Mouse (Mus musculus) CH12.LX (cell line): ENCODE results near the gene Tmem54. TPM values are rescaled to one million over a fixed set of nuclear protein-coding genes. Genes with fewer than 3 reads are reported as not detected.

Source experiments
- DNase-seq: peaks from one replicate; pipeline ENCODE4 v3.0.0-alpha.2; 2013; ENCODE audit errors: extremely low read depth
- H3K27ac ChIP-seq: 2 replicates; pipeline ENCODE4 v1.5.1; 2012; ENCODE audit warnings: low read depth, mild to moderate bottlenecking, control low read depth, moderate library complexity; ENCODE audit not compliant: insufficient read depth
- H3K27me3 ChIP-seq: replicated peaks from 2 replicates; pipeline ENCODE3; 2012; ENCODE audit warnings: inconsistent platforms
- H3K36me3 ChIP-seq, 2 experiments: replicated peaks in 1 of 2; 2 replicates each; pipeline versions ENCODE3 to v1.6.1; 2012; ENCODE audit warnings: inconsistent platforms in 1 of 2, low read length in 1 of 2, mild to moderate bottlenecking in 1 of 2, mixed read lengths in 1 of 2, moderate library complexity in 1 of 2; ENCODE audit not compliant: control insufficient read depth in 1 of 2, insufficient read depth in 1 of 2
- H3K4me1 ChIP-seq, 2 experiments: 2 replicates each; pipeline ENCODE4 v1.6.1; 2012; ENCODE audit warnings: inconsistent platforms in 1 of 2, moderate library complexity in 1 of 2; ENCODE audit not compliant: insufficient read depth in 2 of 2, control insufficient read depth in 1 of 2
- H3K4me2 ChIP-seq: 2 replicates; pipeline ENCODE4 v1.6.1; 2012; ENCODE audit warnings: low read depth, mild to moderate bottlenecking, control low read depth; ENCODE audit not compliant: poor library complexity, insufficient read depth, severe bottlenecking
- H3K4me3 ChIP-seq, 3 experiments: fragments of 150-350 bp in 1 of 3; sonication (generic) in 1 of 3; replicated peaks in 1 of 3; 2 replicates each; pipeline versions ENCODE3 to v1.5.1; 2011 to 2012; ENCODE audit warnings: low read depth in 2 of 3, low read length in 2 of 3, mild to moderate bottlenecking in 2 of 3, moderate library complexity in 2 of 3, control low read depth in 1 of 3, improper control_type of control experiment in 1 of 3, inconsistent platforms in 1 of 3, mixed read lengths in 1 of 3; ENCODE audit not compliant: poor library complexity in 1 of 3
- H3K79me2 ChIP-seq: replicated peaks from 2 replicates; pipeline ENCODE4 v1.6.1; 2012; ENCODE audit warnings: mild to moderate bottlenecking, moderate library complexity; ENCODE audit not compliant: control insufficient read depth, poor library complexity, insufficient read depth, severe bottlenecking; ENCODE audit errors: extremely low read depth
- H3K9ac ChIP-seq: 2 replicates; pipeline ENCODE4 v1.6.1; 2012; ENCODE audit warnings: low read depth, mild to moderate bottlenecking, control low read depth, moderate library complexity; ENCODE audit not compliant: insufficient read depth
- H3K9me3 ChIP-seq: replicated peaks from 2 replicates; pipeline ENCODE3; 2012; ENCODE audit warnings: low read length, inconsistent platforms, mixed read lengths
- BHLHE40 ChIP-seq: IDR thresholded peaks from 2 replicates; pipeline ENCODE4 v1.6.1; 2011; ENCODE audit warnings: mild to moderate bottlenecking, low read depth, low read length, improper control_type of control experiment
- CHD1 ChIP-seq: IDR thresholded peaks from 2 replicates; pipeline ENCODE4 v1.6.1; 2012; ENCODE audit warnings: low read depth, low read length, improper control_type of control experiment, inconsistent platforms
- CHD2 ChIP-seq: IDR thresholded peaks from 2 replicates; pipeline ENCODE4 v1.6.1; 2011; ENCODE audit warnings: low read length, improper control_type of control experiment
- ELF1 ChIP-seq: IDR thresholded peaks from 2 replicates; pipeline ENCODE4 v1.6.1; 2014; ENCODE audit warnings: low read depth, mild to moderate bottlenecking, inconsistent platforms, low read length, improper control_type of control experiment
- GABPA ChIP-seq: IDR thresholded peaks from 2 replicates; pipeline ENCODE4 v1.6.1; 2012; ENCODE audit warnings: low read depth, low read length, improper control_type of control experiment, inconsistent platforms; ENCODE audit not compliant: insufficient replicate concordance
- IRF4 ChIP-seq: IDR thresholded peaks from 2 replicates; pipeline ENCODE4 v1.6.1; 2014; ENCODE audit warnings: low read depth, mild to moderate bottlenecking, inconsistent platforms, low read length, improper control_type of control experiment
- KAT2A ChIP-seq: IDR thresholded peaks from 2 replicates; pipeline ENCODE4 v1.6.1; 2012; ENCODE audit warnings: low read length, improper control_type of control experiment, inconsistent platforms; ENCODE audit not compliant: insufficient replicate concordance
- MAFK ChIP-seq: IDR thresholded peaks from 2 replicates; pipeline ENCODE4 v1.6.1; 2011; ENCODE audit warnings: low read length, improper control_type of control experiment; ENCODE audit not compliant: insufficient replicate concordance
- MAX ChIP-seq: IDR thresholded peaks from 2 replicates; pipeline ENCODE4 v1.6.1; 2011; ENCODE audit warnings: low read length, improper control_type of control experiment
- MEF2A ChIP-seq: IDR thresholded peaks from 2 replicates; pipeline ENCODE4 v1.6.1; 2014; ENCODE audit warnings: low read depth, mild to moderate bottlenecking, inconsistent platforms, low read length, improper control_type of control experiment, borderline replicate concordance
- MXI1 ChIP-seq: IDR thresholded peaks from 2 replicates; pipeline ENCODE4 v1.6.1; 2011; ENCODE audit warnings: mild to moderate bottlenecking, low read depth, low read length, improper control_type of control experiment
- NELFE ChIP-seq: IDR thresholded peaks from 2 replicates; pipeline ENCODE4 v1.6.1; 2011; ENCODE audit warnings: low read depth, low read length, improper control_type of control experiment
- NRF1 ChIP-seq: IDR thresholded peaks from 2 replicates; pipeline ENCODE4 v1.6.1; 2014; ENCODE audit warnings: low read depth, mild to moderate bottlenecking, inconsistent platforms, low read length, improper control_type of control experiment, moderate library complexity
- RAD21 ChIP-seq: IDR thresholded peaks from 2 replicates; pipeline ENCODE4 v1.6.1; 2011; ENCODE audit warnings: low read depth, mild to moderate bottlenecking, low read length, improper control_type of control experiment, moderate library complexity
- TBP ChIP-seq: conservative IDR thresholded peaks from 2 replicates; pipeline ENCODE4 v1.6.1; 2011; ENCODE audit warnings: low read depth, low read length, improper control_type of control experiment
- USF1 ChIP-seq: IDR thresholded peaks from 2 replicates; pipeline ENCODE4 v1.6.1; 2014; ENCODE audit warnings: low read depth, mild to moderate bottlenecking, inconsistent platforms, low read length, improper control_type of control experiment
- USF2 ChIP-seq: conservative IDR thresholded peaks from 2 replicates; pipeline ENCODE4 v1.6.1; 2011; ENCODE audit warnings: low read depth, low read length, improper control_type of control experiment
- ZC3H11A ChIP-seq: IDR thresholded peaks from 2 replicates; pipeline ENCODE4 v1.6.1; 2012; ENCODE audit warnings: low read depth, mild to moderate bottlenecking, inconsistent platforms, low read length, improper control_type of control experiment
- ZKSCAN1 ChIP-seq: IDR thresholded peaks from 2 replicates; pipeline ENCODE4 v1.6.1; 2012; ENCODE audit warnings: low read depth, inconsistent platforms, low read length, improper control_type of control experiment, borderline replicate concordance
- ZNF384 ChIP-seq: IDR thresholded peaks from 2 replicates; pipeline ENCODE4 v1.6.1; 2012; ENCODE audit warnings: low read depth, low read length, improper control_type of control experiment, inconsistent platforms
- dilution Hi-C: fragments of 300-500 bp; cut with MboI; formaldehyde crosslinking; loops from 2 replicates; pipeline ENCODE4 v1.14.3; 2020; ENCODE audit warnings: low sequenced_read_pairs; ENCODE audit not compliant: extremely low pct_unique_long_range_greater_than_20kb, extremely low pct_ligation_motif_present
- in situ Hi-C: fragments of 300-500 bp; cut with MboI; formaldehyde crosslinking; loops from 3 replicates; pipeline ENCODE4 v1.14.3; 2019; ENCODE audit warnings: low sequenced_read_pairs, low pct_ligation_motif_present, low pct_unique_long_range_greater_than_20kb, mixed read lengths
- polyA plus RNA-seq: library from polyadenylated mRNA; unstranded; fragments of >175 nt; gene quantifications from 2 replicates; pipeline ENCODE4 v1.2.1, GENCODE M21; 2012; ENCODE audit warnings: low read depth; ENCODE audit not compliant: insufficient read length
- total RNA-seq, 2 experiments: library from RNA; depleted of rRNA; stranded (reverse); fragments of 300-350 nt in 1 of 2; fragments of >200 nt in 1 of 2; gene quantifications; 2 replicates each; pipeline ENCODE4 v1.2.3; 2012 to 2014

Gene Tmem54
- total and polyA plus RNA-seq, 3 experiments = not detected

DNA sequence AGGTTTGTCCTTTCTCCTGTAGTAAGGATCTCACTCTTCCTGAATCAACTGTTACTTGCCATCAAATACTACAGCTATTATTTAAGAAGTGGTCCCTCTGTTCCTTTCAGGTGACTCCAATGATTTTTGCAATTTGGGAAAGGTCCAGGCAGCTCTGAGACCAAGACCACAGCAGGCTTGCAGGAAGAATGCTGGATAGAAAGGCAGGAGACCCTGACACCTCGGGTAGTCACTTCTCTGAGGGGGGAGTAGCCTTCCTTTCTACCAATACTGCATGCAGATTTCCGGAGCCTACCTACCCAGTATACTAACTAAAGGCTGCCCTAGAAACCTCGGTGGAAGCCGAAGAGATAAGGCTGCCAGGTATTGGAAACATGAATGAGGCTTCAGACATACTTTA lies 40.1 kb downstream of the Tmem54 start:
- TF ChIP-seq GABPA (no peak), USF2 (no peak), ZNF384 (no peak), ZC3H11A (no peak), MXI1 (no peak), NELFE (no peak), CHD1 (no peak), MAFK (no peak), ELF1 (no peak), CHD2 (no peak), TBP (no peak), RAD21 (no peak), BHLHE40 (no peak), IRF4 (no peak)
- H3K36me3 ChIP-seq = peaks cover 17 to 75% of the 10 kb centered on the region in 2 experiments
- H3K27me3 ChIP-seq = no peaks in the 10 kb centered on the region
- H3K4me2 ChIP-seq = no peak overlapping the region
- no peaks in the 10 kb centered on the region for H3K9me3 ChIP-seq
- in situ Hi-C loops = no loop called here
- no peaks in the 10 kb centered on the region for H3K79me2 ChIP-seq
- dilution Hi-C loops = no loop called here
- peaks cover 0 to 12% of the 10 kb centered on the region in 2 experiments; a peak in 1 of 4 replicates for H3K4me1 ChIP-seq
- DNase-seq = no peak
- no peak overlapping the region for H3K27ac ChIP-seq
- H3K9ac ChIP-seq = no peak overlapping the region
- H3K4me3 ChIP-seq = no peak overlapping the region

GRCm38 (mm10) chr4:129145943-129146342 lies 40.6 kb downstream of the Tmem54 start:
- Histone ChIP-seq H3K9me3 (no peaks in the 10 kb centered on the region), H3K4me2 (no peak overlapping the region), H3K4me1 (peaks cover 0 to 12% of the 10 kb centered on the region in 2 experiments; a peak in 1 of 4 replicates), H3K79me2 (no peaks in the 10 kb centered on the region), H3K27me3 (no peaks in the 10 kb centered on the region), H3K4me3 (no peak overlapping the region), H3K27ac (no peak overlapping the region), H3K9ac (no peak overlapping the region), H3K36me3 (peaks cover 20 to 80% of the 10 kb centered on the region in 2 experiments)
- no peak for DNase-seq
- in situ Hi-C loops (no loop called here), dilution Hi-C loops (no loop called here)
- TF ChIP-seq ZNF384 (no peak), ZKSCAN1 (no peak), MAX (no peak), USF1 (no peak), MEF2A (no peak), KAT2A (no peak), RAD21 (no peak), MAFK (no peak), MXI1 (no peak), NRF1 (no peak)
